Mouse (Mus musculus) bone marrow macrophage, adult 2 months (primary cell): ENCODE results near the gene Pla2g2d. TPM values are rescaled to one million over a fixed set of nuclear protein-coding genes. Genes with fewer than 3 reads are reported as not detected.

ENCODE experiments used
- H3K27ac ChIP-seq: 2 replicates; pipeline ENCODE4 v1.5.1; 2012; ENCODE audit warnings: low read depth, low read length; ENCODE audit not compliant: insufficient read depth
- H3K4me1 ChIP-seq: 2 replicates; pipeline ENCODE4 v1.6.1; 2012; ENCODE audit warnings: low read length; ENCODE audit not compliant: control insufficient read depth, insufficient read depth
- H3K4me3 ChIP-seq: 2 replicates; pipeline ENCODE4 v1.5.1; 2012; ENCODE audit warnings: mild to moderate bottlenecking, low read length, moderate library complexity; ENCODE audit not compliant: insufficient read depth
- CTCF ChIP-seq: IDR thresholded peaks from 2 replicates; pipeline ENCODE4 v1.5.1; 2012; ENCODE audit warnings: low read depth, mild to moderate bottlenecking, low read length, moderate library complexity
- POLR2A ChIP-seq: IDR thresholded peaks from 2 replicates; pipeline ENCODE4 v1.6.1; 2012; ENCODE audit warnings: mild to moderate bottlenecking, low read depth, low read length, borderline replicate concordance
- polyA plus RNA-seq: library from polyadenylated mRNA; stranded (reverse); fragments of >200 nt; gene quantifications from 2 replicates; pipeline ENCODE4 v1.2.4, GENCODE M21; 2012; ENCODE audit not compliant: missing spikeins, insufficient read depth, insufficient read length

Gene Pla2g2d
- polyA plus RNA-seq, 1 experiment: not detected

- H3K4me1 ChIP-seq: no peaks in the 10 kb centered on the region
- TF ChIP-seq POLR2A (no peak), CTCF (peak; percentile 55; the same call in 1 of the 2 replicates)
- H3K27ac ChIP-seq: no peak overlapping the region
- H3K4me3 ChIP-seq: no peak overlapping the region
Measured at GRCm38 (mm10) chr4:138748369-138749072, 27.0 kb upstream of the Pla2g2d start.

GRCm38 (mm10) chr4:138752603-138753002, 22.9 kb upstream of the Pla2g2d start:
- H3K4me1 ChIP-seq: no peaks in the 10 kb centered on the region
- no peak overlapping the region for H3K4me3 ChIP-seq
- no peak for TF ChIP-seq CTCF
- no peak for TF ChIP-seq POLR2A
- H3K27ac ChIP-seq: no peak overlapping the region

GRCm38 (mm10) chr4:138753608-138754007, 21.9 kb upstream of the Pla2g2d start:
- Histone ChIP-seq H3K4me1 (no peaks in the 10 kb centered on the region), H3K4me3 (no peak overlapping the region), H3K27ac (no peak overlapping the region)
- no peak for TF ChIP-seq POLR2A
- TF ChIP-seq CTCF: no peak

GRCm38 (mm10) chr4:138754432-138754831, 21.1 kb upstream of the Pla2g2d start:
- no peak overlapping the region for H3K27ac ChIP-seq
- no peaks in the 10 kb centered on the region for H3K4me1 ChIP-seq
- H3K4me3 ChIP-seq: no peak overlapping the region
- no peak for TF ChIP-seq CTCF

- Histone ChIP-seq H3K4me1 (no peaks in the 10 kb centered on the region), H3K4me3 (no peak overlapping the region), H3K27ac (no peak overlapping the region)
- no peak for TF ChIP-seq POLR2A
- no peak for TF ChIP-seq CTCF
Measured at GRCm38 (mm10) chr4:138755439-138755838, 20.1 kb upstream of the Pla2g2d start.

GRCm38 (mm10) chr4:138755983-138756382, 19.6 kb upstream of the Pla2g2d start:
- Histone ChIP-seq H3K27ac (no peak overlapping the region), H3K4me3 (no peak overlapping the region), H3K4me1 (no peaks in the 10 kb centered on the region)
- TF ChIP-seq POLR2A: no peak
- TF ChIP-seq CTCF: no peak

- no peak within 1 kb of the TSS for H3K27ac ChIP-seq
- no peaks in the 10 kb centered on the region for H3K4me1 ChIP-seq
- TF ChIP-seq POLR2A: no peak
- TF ChIP-seq CTCF: no peak
- H3K4me3 ChIP-seq: no peak within 1 kb of the TSS
Measured at GRCm38 (mm10) chr4:138757416-138757815, 18.1 kb upstream of the Pla2g2d start, which contains the start of gene Pla2g2f. Gene Pla2g2f, minus strand, starts transcription at chr4:138757626.

- Histone ChIP-seq H3K4me1 (no peaks in the 10 kb centered on the region), H3K27ac (no peak overlapping the region), H3K4me3 (no peak overlapping the region)
- no peak for TF ChIP-seq POLR2A
- TF ChIP-seq CTCF: no peak
Measured at GRCm38 (mm10) chr4:138762266-138762665, 13.3 kb upstream of the Pla2g2d start.

- H3K4me1 ChIP-seq: peaks cover 8% of the 10 kb centered on the region; the same call in 1 of the 2 replicates
- no peak overlapping the region for H3K27ac ChIP-seq
- H3K4me3 ChIP-seq: no peak overlapping the region
- TF ChIP-seq CTCF: no peak
- TF ChIP-seq POLR2A: no peak
Measured at GRCm38 (mm10) chr4:138771970-138772369, 3.6 kb upstream of the Pla2g2d start.

GRCm38 (mm10) chr4:138772386-138772785, 3.1 kb upstream of the Pla2g2d start:
- Histone ChIP-seq H3K27ac (no peak overlapping the region), H3K4me3 (no peak overlapping the region), H3K4me1 (peaks cover 8% of the 10 kb centered on the region; the same call in 1 of the 2 replicates)
- TF ChIP-seq POLR2A (no peak), CTCF (no peak)
